Mouse (Mus musculus): ENCODE data around the gene Rabgap1l. TPM values are rescaled to one million over a fixed set of nuclear protein-coding genes. Genes with fewer than 3 reads are reported as not detected.

Gene Rabgap1l
- polyA plus RNA-seq, 1 experiment from 2014 or later, result 13.6 TPM

GRCm38 (mm10) chr1:160409123-160409522, 383.9 kb downstream of the Rabgap1l start:
- H3K27me3 ChIP-seq (ENCODE audit: control insufficient read depth, insufficient read depth, low read length), result no peaks in the 10 kb centered on the region
- DNase-seq (ENCODE audit: low spot score), result peak; percentile 24
- no peak overlapping the region for H3K4me3 ChIP-seq (ENCODE audit: low read depth, low read length)
- H3K9me3 ChIP-seq (replicated peaks; ENCODE audit: control insufficient read depth, low read length), result no peaks in the 10 kb centered on the region
- WGBS, result 53% methylated on average over 1 of the region's 1 CpGs
- H3K36me3 ChIP-seq (replicated peaks; ENCODE audit: control insufficient read depth, insufficient read depth, low read depth, low read length), result no peaks in the 10 kb centered on the region
- no peak for ATAC-seq (replicated peaks; ENCODE audit: insufficient number of reproducible peaks, low FRiP score, low TSS enrichment, low read depth)
- H3K4me1 ChIP-seq (ENCODE audit: control insufficient read depth, insufficient read depth, low read length), result no peaks in the 10 kb centered on the region
- H3K27ac ChIP-seq (replicated peaks; ENCODE audit: low read depth, low read length), result no peak overlapping the region
- H3K9ac ChIP-seq (replicated peaks; ENCODE audit: low read length), result no peak overlapping the region
- H3K4me2 ChIP-seq (ENCODE audit: low read depth, low read length), result no peak overlapping the region

GRCm38 (mm10) chr1:160408302-160408897, 384.6 kb downstream of the Rabgap1l start:
- no peaks in the 10 kb centered on the region for H3K27me3 ChIP-seq (ENCODE audit: control insufficient read depth, insufficient read depth, low read length)
- peak; percentile 56; the same call in 1 of the 2 replicates for ATAC-seq (replicated peaks; ENCODE audit: insufficient number of reproducible peaks, low FRiP score, low TSS enrichment, low read depth)

GRCm38 (mm10) chr1:160399428-160399827, 393.6 kb downstream of the Rabgap1l start:
- DNase-seq (ENCODE audit: low spot score), result peak; percentile 73
- no peak for ATAC-seq (replicated peaks; ENCODE audit: insufficient number of reproducible peaks, low FRiP score, low TSS enrichment, low read depth)

More at GRCm38 (mm10) chr1:160408302-160408897, 384.6 kb downstream of the Rabgap1l start:
- no peak overlapping the region for H3K27ac ChIP-seq (replicated peaks; ENCODE audit: low read depth, low read length)
- H3K9ac ChIP-seq (replicated peaks; ENCODE audit: low read length), result no peak overlapping the region
- DNase-seq (ENCODE audit: low spot score), result peak; percentile 71
- no peaks in the 10 kb centered on the region for H3K9me3 ChIP-seq (replicated peaks; ENCODE audit: control insufficient read depth, low read length)
- no peak overlapping the region for H3K4me2 ChIP-seq (ENCODE audit: low read depth, low read length)
- no peaks in the 10 kb centered on the region for H3K4me1 ChIP-seq (ENCODE audit: control insufficient read depth, insufficient read depth, low read length)
- no peaks in the 10 kb centered on the region for H3K36me3 ChIP-seq (replicated peaks; ENCODE audit: control insufficient read depth, insufficient read depth, low read depth, low read length)
- no peak overlapping the region for H3K4me3 ChIP-seq (ENCODE audit: low read depth, low read length)
- 44% methylated on average over 4 of the region's 4 CpGs for WGBS

DNA sequence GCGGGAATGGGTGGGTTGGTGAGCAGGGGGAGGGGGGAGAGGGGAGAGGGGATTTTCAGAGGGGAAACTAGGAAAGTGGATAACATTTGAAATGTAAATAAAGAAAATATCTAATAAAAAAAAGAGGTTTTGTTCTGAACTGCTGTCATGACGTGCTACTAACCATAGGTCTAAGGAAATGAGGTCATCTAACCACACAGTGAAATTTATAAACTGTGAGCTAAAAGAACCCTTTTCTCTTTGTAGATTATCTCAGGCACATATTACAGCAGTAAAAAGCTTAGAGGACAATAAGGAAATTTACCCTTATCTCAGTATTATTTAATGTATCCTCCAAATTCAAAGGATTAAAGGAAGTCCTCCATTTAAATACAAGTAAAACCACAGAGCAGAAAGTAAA, 396.0 kb downstream of the Rabgap1l start:
- Histone ChIP-seq H3K27me3 (ENCODE audit: control insufficient read depth, insufficient read depth, low read length) (no peaks in the 10 kb centered on the region), H3K4me2 (ENCODE audit: low read depth, low read length) (no peak overlapping the region), H3K4me1 (ENCODE audit: control insufficient read depth, insufficient read depth, low read length) (no peaks in the 10 kb centered on the region), H3K27ac (replicated peaks; ENCODE audit: low read depth, low read length) (no peak overlapping the region), H3K4me3 (ENCODE audit: low read depth, low read length) (no peak overlapping the region), H3K9me3 (replicated peaks; ENCODE audit: control insufficient read depth, low read length) (no peaks in the 10 kb centered on the region), H3K36me3 (replicated peaks; ENCODE audit: control insufficient read depth, insufficient read depth, low read depth, low read length) (no peaks in the 10 kb centered on the region), H3K9ac (replicated peaks; ENCODE audit: low read length) (no peak overlapping the region)
- 70% methylated on average over 2 of the region's 2 CpGs for WGBS
- DNase-seq (ENCODE audit: low spot score) (no peak), ATAC-seq (replicated peaks; ENCODE audit: insufficient number of reproducible peaks, low FRiP score, low TSS enrichment, low read depth) (no peak)

More at GRCm38 (mm10) chr1:160399428-160399827, 393.6 kb downstream of the Rabgap1l start:
- Histone ChIP-seq H3K36me3 (replicated peaks; ENCODE audit: control insufficient read depth, insufficient read depth, low read depth, low read length) (no peaks in the 10 kb centered on the region), H3K27ac (replicated peaks; ENCODE audit: low read depth, low read length) (no peak overlapping the region), H3K9me3 (replicated peaks; ENCODE audit: control insufficient read depth, low read length) (no peaks in the 10 kb centered on the region), H3K27me3 (ENCODE audit: control insufficient read depth, insufficient read depth, low read length) (no peaks in the 10 kb centered on the region), H3K9ac (replicated peaks; ENCODE audit: low read length) (no peak overlapping the region), H3K4me1 (ENCODE audit: control insufficient read depth, insufficient read depth, low read length) (no peaks in the 10 kb centered on the region), H3K4me2 (ENCODE audit: low read depth, low read length) (no peak overlapping the region), H3K4me3 (ENCODE audit: low read depth, low read length) (no peak overlapping the region)

GRCm38 (mm10) chr1:160387446-160387845, 405.6 kb downstream of the Rabgap1l start:
- DNase-seq (ENCODE audit: low spot score) (no peak), ATAC-seq (replicated peaks; ENCODE audit: insufficient number of reproducible peaks, low FRiP score, low TSS enrichment, low read depth) (no peak)
- Histone ChIP-seq H3K9ac (replicated peaks; ENCODE audit: low read length) (no peak overlapping the region), H3K27me3 (ENCODE audit: control insufficient read depth, insufficient read depth, low read length) (no peaks in the 10 kb centered on the region), H3K4me1 (ENCODE audit: control insufficient read depth, insufficient read depth, low read length) (no peaks in the 10 kb centered on the region), H3K4me3 (ENCODE audit: low read depth, low read length) (no peak overlapping the region), H3K27ac (replicated peaks; ENCODE audit: low read depth, low read length) (no peak overlapping the region), H3K4me2 (ENCODE audit: low read depth, low read length) (no peak overlapping the region), H3K36me3 (replicated peaks; ENCODE audit: control insufficient read depth, insufficient read depth, low read depth, low read length) (no peaks in the 10 kb centered on the region), H3K9me3 (replicated peaks; ENCODE audit: control insufficient read depth, low read length) (no peaks in the 10 kb centered on the region)
- WGBS, result 60% methylated on average over 2 of the region's 2 CpGs

- no peak overlapping the region for H3K27ac ChIP-seq (replicated peaks; ENCODE audit: low read depth, low read length)
- no peaks in the 10 kb centered on the region for H3K4me1 ChIP-seq (ENCODE audit: control insufficient read depth, insufficient read depth, low read length)
- no peak overlapping the region for H3K9ac ChIP-seq (replicated peaks; ENCODE audit: low read length)
- H3K4me2 ChIP-seq (ENCODE audit: low read depth, low read length), result no peak overlapping the region
- ATAC-seq (replicated peaks; ENCODE audit: insufficient number of reproducible peaks, low FRiP score, low TSS enrichment, low read depth), result no peak
- WGBS, result 100% methylated on average over 1 of the region's 1 CpGs
- DNase-seq (ENCODE audit: low spot score), result no peak
- no peaks in the 10 kb centered on the region for H3K27me3 ChIP-seq (ENCODE audit: control insufficient read depth, insufficient read depth, low read length)
- no peak overlapping the region for H3K4me3 ChIP-seq (ENCODE audit: low read depth, low read length)
- H3K9me3 ChIP-seq (replicated peaks; ENCODE audit: control insufficient read depth, low read length), result no peaks in the 10 kb centered on the region
- no peaks in the 10 kb centered on the region for H3K36me3 ChIP-seq (replicated peaks; ENCODE audit: control insufficient read depth, insufficient read depth, low read depth, low read length)
These were observed 414.6 kb downstream of the Rabgap1l start for GRCm38 (mm10) chr1:160378367-160378766.

DNA sequence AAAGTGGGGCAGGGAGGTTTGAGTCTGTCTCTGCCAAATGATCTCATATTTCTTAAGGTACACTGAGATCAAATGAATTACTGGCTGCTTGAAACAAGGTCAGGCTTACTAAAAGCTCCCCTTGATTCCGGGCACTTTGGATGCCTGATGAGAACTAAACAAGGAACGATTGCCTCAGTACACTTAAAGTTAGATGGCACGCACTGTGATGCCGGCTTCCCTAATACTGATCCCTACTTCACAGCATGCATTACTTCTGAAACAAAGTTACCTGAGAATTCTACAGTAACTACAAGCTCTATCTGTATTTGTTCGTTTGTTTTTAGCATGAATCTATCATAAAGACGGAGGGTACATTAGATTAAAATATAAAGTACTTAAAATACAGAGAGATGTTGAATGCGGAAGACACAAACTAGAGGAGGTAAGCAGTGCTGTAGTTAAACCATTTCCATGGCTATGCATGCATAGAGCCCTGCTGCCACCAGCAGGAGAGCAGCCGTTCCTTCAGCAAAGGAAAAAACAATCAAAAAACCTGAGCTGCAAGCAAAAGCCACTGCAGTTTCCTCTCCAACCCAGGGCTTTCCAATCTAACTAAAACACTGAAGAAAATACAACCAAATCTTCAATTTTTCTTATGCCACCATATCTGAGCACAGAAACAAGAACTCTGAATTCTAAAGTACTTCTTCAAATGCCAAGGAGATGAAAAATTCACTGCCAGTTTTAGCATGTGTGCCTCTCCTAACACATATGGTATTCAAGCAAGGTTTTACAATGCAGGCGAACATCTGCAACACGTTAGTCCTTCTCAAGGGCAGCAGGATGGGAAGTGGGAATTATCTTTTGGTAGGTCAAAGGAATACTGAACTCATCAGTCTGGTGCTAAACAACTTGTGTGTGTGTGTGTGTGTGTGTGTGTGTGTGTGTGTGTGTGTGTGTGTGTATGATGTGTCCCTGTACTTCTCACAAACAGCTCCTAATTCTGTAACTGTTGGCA, 415.4 kb downstream of the Rabgap1l start:
- DNase-seq (ENCODE audit: low spot score) (peak; percentile 67), ATAC-seq (replicated peaks; ENCODE audit: insufficient number of reproducible peaks, low FRiP score, low TSS enrichment, low read depth) (no peak)
- H3K27ac ChIP-seq (replicated peaks; ENCODE audit: low read depth, low read length), result no peak overlapping the region
- H3K4me1 ChIP-seq (ENCODE audit: control insufficient read depth, insufficient read depth, low read length), result no peaks in the 10 kb centered on the region
- no peak overlapping the region for H3K9ac ChIP-seq (replicated peaks; ENCODE audit: low read length)
- no peak overlapping the region for H3K4me3 ChIP-seq (ENCODE audit: low read depth, low read length)
- no peak overlapping the region for H3K4me2 ChIP-seq (ENCODE audit: low read depth, low read length)
- no peaks in the 10 kb centered on the region for H3K9me3 ChIP-seq (replicated peaks; ENCODE audit: control insufficient read depth, low read length)
- WGBS, result 47% methylated on average over 10 of the region's 10 CpGs
- no peaks in the 10 kb centered on the region for H3K27me3 ChIP-seq (ENCODE audit: control insufficient read depth, insufficient read depth, low read length)
- H3K36me3 ChIP-seq (replicated peaks; ENCODE audit: control insufficient read depth, insufficient read depth, low read depth, low read length), result no peaks in the 10 kb centered on the region

DNA sequence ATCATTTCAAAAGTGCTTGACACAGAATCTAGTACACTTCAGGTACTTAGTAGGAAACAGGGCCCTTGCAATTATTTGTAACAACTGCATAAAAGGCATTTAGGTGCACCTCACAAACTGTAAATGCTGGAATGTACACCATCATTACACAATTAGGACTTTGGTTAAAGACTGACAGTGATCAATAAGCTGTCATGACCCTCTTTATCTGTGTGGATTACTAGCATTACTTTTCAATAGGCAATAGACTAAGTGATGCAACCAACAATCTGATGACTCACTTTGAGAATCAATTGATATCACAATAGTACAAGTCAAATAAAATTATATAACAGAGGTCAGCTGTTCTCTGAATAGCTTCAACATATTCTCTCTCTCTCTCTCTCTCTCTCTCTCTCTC, 418.5 kb downstream of the Rabgap1l start:
- no peaks in the 10 kb centered on the region for H3K9me3 ChIP-seq (replicated peaks; ENCODE audit: control insufficient read depth, low read length)
- DNase-seq (ENCODE audit: low spot score) (no peak), ATAC-seq (replicated peaks; ENCODE audit: insufficient number of reproducible peaks, low FRiP score, low TSS enrichment, low read depth) (no peak)
- H3K4me3 ChIP-seq (ENCODE audit: low read depth, low read length), result no peak overlapping the region
- no peak overlapping the region for H3K4me2 ChIP-seq (ENCODE audit: low read depth, low read length)
- H3K9ac ChIP-seq (replicated peaks; ENCODE audit: low read length), result no peak overlapping the region
- H3K36me3 ChIP-seq (replicated peaks; ENCODE audit: control insufficient read depth, insufficient read depth, low read depth, low read length), result no peaks in the 10 kb centered on the region
- H3K27ac ChIP-seq (replicated peaks; ENCODE audit: low read depth, low read length), result no peak overlapping the region
- H3K27me3 ChIP-seq (ENCODE audit: control insufficient read depth, insufficient read depth, low read length), result no peaks in the 10 kb centered on the region
- H3K4me1 ChIP-seq (ENCODE audit: control insufficient read depth, insufficient read depth, low read length), result no peaks in the 10 kb centered on the region
